ENCODE assay signal across 26 mouse cellular contexts in the genomic region with DNA sequence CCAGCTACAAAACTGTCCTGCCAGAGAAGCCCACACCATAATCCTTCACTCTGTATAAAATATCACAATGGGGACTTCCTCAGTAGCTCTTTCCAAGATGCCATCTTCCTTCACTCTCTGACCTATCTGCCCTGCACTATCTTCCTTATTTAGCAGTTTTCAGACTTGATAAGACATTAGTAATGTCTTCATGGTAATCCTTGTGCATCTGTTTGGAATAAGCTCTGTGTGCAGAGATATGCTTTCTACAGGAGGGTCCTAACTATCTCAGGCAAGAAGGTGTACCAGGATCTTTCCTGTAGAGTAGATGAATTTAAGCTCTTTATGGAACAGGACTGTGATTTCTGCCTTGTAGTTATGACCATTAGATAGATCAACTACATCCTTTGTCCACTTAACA.
"Had no signal": no experiment of that assay in that cellular context is flagged by ENCODE, and none has a peak within 500 bp of the region (broad histone marks: within the 10 kb centered on the region; RNA-seq: fewer than 3 reads in every experiment).

No protein-coding gene starts in this region.

- H3K27ac ChIP-seq: embryonic facial prominence, embryonic 10.5 days; embryonic facial prominence, embryonic 12.5 days; embryonic facial prominence, embryonic 13.5 days; embryonic facial prominence, embryonic 15.5 days; forebrain, embryonic 10.5 days; forebrain, embryonic 12.5 days; forebrain, embryonic 13.5 days; forebrain, embryonic 15.5 days; gastrocnemius, adult 2 months; heart, adult 2 months had no signal

- H3K4me3 ChIP-seq: embryonic facial prominence, embryonic 10.5 days; embryonic facial prominence, embryonic 12.5 days; embryonic facial prominence, embryonic 13.5 days; embryonic facial prominence, embryonic 15.5 days; erythroblast, embryonic 14.5 days; forebrain, embryonic 10.5 days; forebrain, embryonic 12.5 days; forebrain, embryonic 13.5 days; forebrain, embryonic 15.5 days; gastrocnemius, adult 2 months; heart, adult 2 months had no signal

- H3K9me3 ChIP-seq: embryonic facial prominence, embryonic 10.5 days; embryonic facial prominence, embryonic 12.5 days; embryonic facial prominence, embryonic 13.5 days; embryonic facial prominence, embryonic 15.5 days; forebrain, embryonic 10.5 days; forebrain, embryonic 12.5 days; forebrain, embryonic 13.5 days; forebrain, embryonic 15.5 days had no signal

- ATAC-seq: forebrain, embryonic 13.5 days; forebrain, embryonic 14.5 days; forebrain, embryonic 15.5 days; forebrain, embryonic 16.5 days; forebrain, postnatal 0 days had no signal

- H3K36me3 ChIP-seq: embryonic facial prominence, embryonic 10.5 days; embryonic facial prominence, embryonic 12.5 days; embryonic facial prominence, embryonic 13.5 days; embryonic facial prominence, embryonic 15.5 days; forebrain, embryonic 10.5 days; forebrain, embryonic 12.5 days; forebrain, embryonic 15.5 days had no signal

- H3K9ac ChIP-seq: embryonic facial prominence, embryonic 12.5 days; embryonic facial prominence, embryonic 13.5 days; embryonic facial prominence, embryonic 15.5 days; forebrain, embryonic 12.5 days; forebrain, embryonic 13.5 days; forebrain, embryonic 15.5 days; forebrain, postnatal 0 days had no signal

- DNase-seq: cerebellum, adult 9-10 months; cerebellum, adult 9-11 months; cerebellum, postnatal 10 days; cerebellum, postnatal 14 days; cerebellum, postnatal 25 days; cerebellum, postnatal 36 days; embryo, embryonic 11 days; forebrain, postnatal 0 days; gastrocnemius, adult 2 months; gastrocnemius, postnatal 10 days; gastrocnemius, postnatal 14 days; gastrocnemius, postnatal 25 days; gastrocnemius, postnatal 36 days; heart, adult 18-20 months; heart, adult 2 months had no signal

- H3K27me3 ChIP-seq: embryonic facial prominence, embryonic 12.5 days; embryonic facial prominence, embryonic 13.5 days; embryonic facial prominence, embryonic 15.5 days; forebrain, embryonic 12.5 days; forebrain, embryonic 13.5 days; forebrain, embryonic 15.5 days had no signal

- H3K4me2 ChIP-seq: embryonic facial prominence, embryonic 12.5 days; embryonic facial prominence, embryonic 13.5 days; embryonic facial prominence, embryonic 15.5 days; forebrain, embryonic 12.5 days; forebrain, embryonic 13.5 days; forebrain, embryonic 15.5 days had no signal
